Mouse (Mus musculus): ENCODE data around the gene Rgs7. TPM values are rescaled to one million over a fixed set of nuclear protein-coding genes. Genes with fewer than 3 reads are reported as not detected.

Gene Rgs7
- polyA plus RNA-seq, 2 experiments = not detected

GRCm38 (mm10) chr1:175105426-175105825 is 386.9 kb downstream of the Rgs7 start:
- 34% methylated on average over 5 of the region's 5 CpGs for WGBS (ENCODE audit: insufficient replicate concordance)

GRCm38 (mm10) chr1:175097014-175097413 is 395.3 kb downstream of the Rgs7 start:
- H3K36me3 ChIP-seq (replicated peaks; ENCODE audit: control insufficient read depth, insufficient read depth, low read depth) = no peaks in the 10 kb centered on the region
- H3K27ac ChIP-seq = no peak overlapping the region

More at GRCm38 (mm10) chr1:175105426-175105825, 386.9 kb downstream of the Rgs7 start:
- Histone ChIP-seq H3K27ac (no peak overlapping the region), H3K27me3 (ENCODE audit: control insufficient read depth, insufficient read depth, low read length) (no peaks in the 10 kb centered on the region), H3K9me3 (ENCODE audit: control insufficient read depth, low read length) (no peaks in the 10 kb centered on the region), H3K9ac (replicated peaks) (no peak overlapping the region), H3K36me3 (replicated peaks; ENCODE audit: control insufficient read depth, insufficient read depth, low read depth) (no peaks in the 10 kb centered on the region), H3K4me3 (ENCODE audit: insufficient read depth in 1 of 2, low read depth in 2 of 2, low read length in 2 of 2) (no peak overlapping the region), H3K4me2 (ENCODE audit: low read depth) (no peak overlapping the region), H3K4me1 (replicated peaks; ENCODE audit: control insufficient read depth in 2 of 2, insufficient read depth in 2 of 2, low read length in 1 of 2) (peaks cover 0 to 4% of the 10 kb centered on the region in 2 experiments; a peak in 1 of 4 replicates)
- DNase-seq (ENCODE audit: low read depth in 3 of 3, low spot score in 3 of 3) = no peak
- TF ChIP-seq EP300 (IDR thresholded peaks at IDR 0.05; ENCODE audit: low read depth) (0 out of 2 replicates have a peak, but pooled peaks have one; percentile 36), CTCF (IDR thresholded peaks at IDR 0.05; ENCODE audit: low read depth) (no peak)
- 0 out of 2 replicates have a peak, but pooled peaks have one; percentile 22 for ATAC-seq (ENCODE audit: insufficient read depth)

GRCm38 (mm10) chr1:175082104-175082503 is 410.2 kb downstream of the Rgs7 start:
- peak; percentile 100 for ATAC-seq (ENCODE audit: insufficient read depth)
- 32% methylated on average over 1 of the region's 1 CpGs for WGBS (ENCODE audit: insufficient replicate concordance)

More at GRCm38 (mm10) chr1:175097014-175097413, 395.3 kb downstream of the Rgs7 start:
- no peak for DNase-seq (ENCODE audit: low read depth in 3 of 3, low spot score in 3 of 3)
- ATAC-seq (ENCODE audit: insufficient read depth) = no peak
- H3K9ac ChIP-seq (replicated peaks) = no peak overlapping the region
- TF ChIP-seq CTCF (IDR thresholded peaks at IDR 0.05; ENCODE audit: low read depth) (no peak), EP300 (IDR thresholded peaks at IDR 0.05; ENCODE audit: low read depth) (no peak)
- H3K4me3 ChIP-seq (ENCODE audit: insufficient read depth in 1 of 2, low read depth in 2 of 2, low read length in 2 of 2) = no peak overlapping the region
- no peak overlapping the region for H3K4me2 ChIP-seq (ENCODE audit: low read depth)
- no peaks in the 10 kb centered on the region for H3K9me3 ChIP-seq (ENCODE audit: control insufficient read depth, low read length)
- H3K27me3 ChIP-seq (ENCODE audit: control insufficient read depth, insufficient read depth, low read length) = no peaks in the 10 kb centered on the region
- no peaks in the 10 kb centered on the region for H3K4me1 ChIP-seq (replicated peaks; ENCODE audit: control insufficient read depth in 2 of 2, insufficient read depth in 2 of 2, low read length in 1 of 2)
- 27% methylated on average over 3 of the region's 3 CpGs for WGBS (ENCODE audit: insufficient replicate concordance)

GRCm38 (mm10) chr1:175079819-175080608 is 412.3 kb downstream of the Rgs7 start:
- peaks cover 12% of the 10 kb centered on the region in 2 experiments for H3K4me1 ChIP-seq (replicated peaks; ENCODE audit: control insufficient read depth in 2 of 2, insufficient read depth in 2 of 2, low read length in 1 of 2)
- no peak overlapping the region for H3K27ac ChIP-seq
- no peaks in the 10 kb centered on the region for H3K9me3 ChIP-seq (ENCODE audit: control insufficient read depth, low read length)
- no peak overlapping the region for H3K9ac ChIP-seq (replicated peaks)
- no peak overlapping the region for H3K4me2 ChIP-seq (ENCODE audit: low read depth)
- no peaks in the 10 kb centered on the region for H3K36me3 ChIP-seq (replicated peaks; ENCODE audit: control insufficient read depth, insufficient read depth, low read depth)
- H3K4me3 ChIP-seq (ENCODE audit: insufficient read depth in 1 of 2, low read depth in 2 of 2, low read length in 2 of 2) = no peak overlapping the region
- TF ChIP-seq EP300 (IDR thresholded peaks at IDR 0.05; ENCODE audit: low read depth) = no peak
- TF ChIP-seq CTCF (IDR thresholded peaks at IDR 0.05; ENCODE audit: low read depth) = no peak
- WGBS (ENCODE audit: insufficient replicate concordance) = 65% methylated on average over 4 of the region's 4 CpGs
- no peak for DNase-seq (ENCODE audit: low read depth in 3 of 3, low spot score in 3 of 3)
- ATAC-seq (ENCODE audit: insufficient read depth) = no peak
- no peaks in the 10 kb centered on the region for H3K27me3 ChIP-seq (ENCODE audit: control insufficient read depth, insufficient read depth, low read length)

More at GRCm38 (mm10) chr1:175082104-175082503, 410.2 kb downstream of the Rgs7 start:
- Histone ChIP-seq H3K4me1 (replicated peaks; ENCODE audit: control insufficient read depth in 2 of 2, insufficient read depth in 2 of 2, low read length in 1 of 2) (peaks cover 12% of the 10 kb centered on the region in 2 experiments), H3K36me3 (replicated peaks; ENCODE audit: control insufficient read depth, insufficient read depth, low read depth) (no peaks in the 10 kb centered on the region), H3K4me3 (ENCODE audit: insufficient read depth in 1 of 2, low read depth in 2 of 2, low read length in 2 of 2) (no peak overlapping the region), H3K9ac (replicated peaks) (no peak overlapping the region), H3K27ac (peak overlapping the region; percentile 83), H3K27me3 (ENCODE audit: control insufficient read depth, insufficient read depth, low read length) (no peaks in the 10 kb centered on the region), H3K4me2 (ENCODE audit: low read depth) (peak overlapping the region; percentile 42), H3K9me3 (ENCODE audit: control insufficient read depth, low read length) (no peaks in the 10 kb centered on the region)
- DNase-seq (ENCODE audit: low read depth in 3 of 3, low spot score in 3 of 3) = peak in 2 of 3 experiments; percentile 67 to 68
- peak; percentile 88 for TF ChIP-seq EP300 (IDR thresholded peaks at IDR 0.05; ENCODE audit: low read depth)
- no peak for TF ChIP-seq CTCF (IDR thresholded peaks at IDR 0.05; ENCODE audit: low read depth)

GRCm38 (mm10) chr1:175073500-175074232 is 418.6 kb downstream of the Rgs7 start:
- Histone ChIP-seq H3K4me2 (ENCODE audit: low read depth) (no peak overlapping the region), H3K4me3 (ENCODE audit: insufficient read depth in 1 of 2, low read depth in 2 of 2, low read length in 2 of 2) (no peak overlapping the region), H3K4me1 (replicated peaks; ENCODE audit: control insufficient read depth in 2 of 2, insufficient read depth in 2 of 2, low read length in 1 of 2) (no peaks in the 10 kb centered on the region), H3K36me3 (replicated peaks; ENCODE audit: control insufficient read depth, insufficient read depth, low read depth) (no peaks in the 10 kb centered on the region), H3K27me3 (ENCODE audit: control insufficient read depth, insufficient read depth, low read length) (no peaks in the 10 kb centered on the region), H3K9me3 (ENCODE audit: control insufficient read depth, low read length) (no peaks in the 10 kb centered on the region), H3K9ac (replicated peaks) (no peak overlapping the region), H3K27ac (no peak overlapping the region)
- ATAC-seq (ENCODE audit: insufficient read depth) (no peak), DNase-seq (ENCODE audit: low read depth in 3 of 3, low spot score in 3 of 3) (no peak)
- 63% methylated on average over 1 of the region's 1 CpGs for WGBS (ENCODE audit: insufficient replicate concordance)
- TF ChIP-seq EP300 (IDR thresholded peaks at IDR 0.05; ENCODE audit: low read depth) = no peak
- no peak for TF ChIP-seq CTCF (IDR thresholded peaks at IDR 0.05; ENCODE audit: low read depth)

Data from liver, embryonic 14.5 days (tissue).